Mouse (Mus musculus) E14TG2a.4 (cell line): Measurements from ENCODE around the gene Rbpj.

ENCODE experiments used
- H3K27me3 ChIP-seq: 2 replicates; pipeline ENCODE4 v1.6.1; 2014; ENCODE audit warnings: low read length, control low read depth; ENCODE audit not compliant: insufficient read depth
- H3K36me3 ChIP-seq: 2 replicates; pipeline ENCODE4 v1.6.1; 2014; ENCODE audit warnings: low read length, control low read depth; ENCODE audit not compliant: insufficient read depth
- H3K4me1 ChIP-seq: replicated peaks from 2 replicates; pipeline ENCODE4 v1.6.1; 2014; ENCODE audit warnings: low read depth, low read length, control low read depth
- H3K4me3 ChIP-seq: replicated peaks from 2 replicates; pipeline ENCODE4 v1.5.1; 2014; ENCODE audit warnings: mild to moderate bottlenecking, low read length
- H3K9me3 ChIP-seq: 2 replicates; pipeline ENCODE4 v1.6.1; 2014; ENCODE audit warnings: low read length, control low read depth
- CTCF ChIP-seq: conservative IDR thresholded peaks from 2 replicates; pipeline ENCODE4 v1.5.1; 2014; ENCODE audit warnings: low read length
- NANOG ChIP-seq: IDR thresholded peaks from 2 replicates; pipeline ENCODE4 v1.6.1; 2014; ENCODE audit warnings: borderline replicate concordance, low read length, mixed read lengths
- POU5F1 ChIP-seq: IDR thresholded peaks from 2 replicates; pipeline ENCODE4 v1.6.1; 2014; ENCODE audit warnings: low read length, borderline replicate concordance

Rbpj gene

GRCm38 (mm10) chr5:53494536-53495159 lies 28.7 kb downstream of the Rbpj start:
- H3K4me3 ChIP-seq, result no peak overlapping the region
- H3K9me3 ChIP-seq, result no peaks in the 10 kb centered on the region
- TF ChIP-seq CTCF, result no peak
- TF ChIP-seq NANOG, result no peak
- TF ChIP-seq POU5F1, result no peak

GRCm38 (mm10) chr5:53496846-53497549 lies 31.0 kb downstream of the Rbpj start:
- Histone ChIP-seq H3K4me3 (no peak overlapping the region), H3K36me3 (no peaks in the 10 kb centered on the region), H3K9me3 (no peaks in the 10 kb centered on the region), H3K4me1 (peaks cover 47% of the 10 kb centered on the region), H3K27me3 (peaks cover 18% of the 10 kb centered on the region)
- TF ChIP-seq CTCF, result no peak
- TF ChIP-seq POU5F1, result no peak

More at GRCm38 (mm10) chr5:53494536-53495159, 28.7 kb downstream of the Rbpj start:
- Histone ChIP-seq H3K27me3 (peaks cover 28% of the 10 kb centered on the region), H3K36me3 (no peaks in the 10 kb centered on the region), H3K4me1 (peaks cover 23% of the 10 kb centered on the region)

GRCm38 (mm10) chr5:53499571-53499970 lies 33.6 kb downstream of the Rbpj start:
- Histone ChIP-seq H3K4me3 (no peak overlapping the region), H3K4me1 (peaks cover 67% of the 10 kb centered on the region), H3K27me3 (peaks cover 2% of the 10 kb centered on the region; the same call in 1 of the 2 replicates), H3K9me3 (no peaks in the 10 kb centered on the region), H3K36me3 (no peaks in the 10 kb centered on the region)
- TF ChIP-seq NANOG, result no peak
- TF ChIP-seq POU5F1, result no peak

GRCm38 (mm10) chr5:53500509-53501145 lies 34.7 kb downstream of the Rbpj start:
- H3K36me3 ChIP-seq, result no peaks in the 10 kb centered on the region
- H3K4me3 ChIP-seq, result no peak overlapping the region
- TF ChIP-seq CTCF (no peak), POU5F1 (no peak), NANOG (no peak)
- H3K4me1 ChIP-seq, result peaks cover 78% of the 10 kb centered on the region
- peaks cover 2% of the 10 kb centered on the region; the same call in 1 of the 2 replicates for H3K27me3 ChIP-seq
- H3K9me3 ChIP-seq, result no peaks in the 10 kb centered on the region

- TF ChIP-seq NANOG, result no peak
- no peak for TF ChIP-seq CTCF
- no peak for TF ChIP-seq POU5F1
- Histone ChIP-seq H3K4me3 (no peak overlapping the region), H3K4me1 (peaks cover 93% of the 10 kb centered on the region), H3K36me3 (no peaks in the 10 kb centered on the region), H3K27me3 (no peaks in the 10 kb centered on the region; the same call in 1 of the 2 replicates), H3K9me3 (no peaks in the 10 kb centered on the region)
Measured at GRCm38 (mm10) chr5:53503261-53503660, 37.3 kb downstream of the Rbpj start.

DNA sequence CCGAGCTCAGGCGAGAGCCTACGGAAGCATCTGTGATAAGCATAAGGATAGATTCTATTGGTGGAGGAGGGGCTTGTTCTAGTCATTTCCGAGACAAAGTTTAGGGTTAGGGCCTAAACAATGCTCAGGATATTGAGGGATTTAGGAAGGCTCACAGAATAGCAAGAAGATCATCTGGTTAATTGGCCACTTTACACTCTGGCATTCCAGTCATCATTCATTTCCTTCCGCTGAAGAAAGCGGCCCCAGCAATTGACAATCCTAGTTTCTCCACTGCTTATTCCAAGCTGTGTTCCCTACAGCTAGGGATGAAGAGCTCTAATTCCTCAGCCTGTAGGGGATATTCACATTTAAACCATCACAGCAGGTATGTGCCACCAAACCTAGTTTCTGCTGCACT lies 39.8 kb downstream of the Rbpj start:
- H3K4me1 ChIP-seq, result peaks cover 98% of the 10 kb centered on the region
- no peaks in the 10 kb centered on the region for H3K36me3 ChIP-seq
- no peaks in the 10 kb centered on the region for H3K27me3 ChIP-seq
- H3K9me3 ChIP-seq, result no peaks in the 10 kb centered on the region
- TF ChIP-seq NANOG (peak; percentile 97), POU5F1 (no peak), CTCF (no peak)
- H3K4me3 ChIP-seq, result no peak overlapping the region

DNA sequence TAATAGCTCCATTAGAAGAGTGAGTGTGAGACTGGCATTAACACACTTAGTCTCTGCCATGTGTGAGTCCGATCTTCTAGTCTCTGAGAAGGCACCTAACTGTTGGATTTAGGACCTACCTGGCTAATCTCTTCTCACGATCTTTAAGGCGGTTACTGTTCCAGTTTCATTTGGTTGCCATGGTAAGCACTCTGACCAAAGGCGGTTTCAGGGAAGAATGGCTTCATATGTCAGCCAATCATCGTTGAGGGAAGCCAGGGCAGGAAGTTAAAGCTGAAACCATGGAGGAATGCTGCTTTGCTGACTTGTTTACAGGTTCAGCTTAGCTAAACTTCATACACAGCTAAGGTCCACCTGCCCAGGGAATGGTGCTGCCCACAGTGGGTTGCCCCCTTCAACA lies 41.4 kb downstream of the Rbpj start:
- Histone ChIP-seq H3K36me3 (no peaks in the 10 kb centered on the region), H3K4me1 (peaks cover 94% of the 10 kb centered on the region), H3K27me3 (no peaks in the 10 kb centered on the region), H3K9me3 (no peaks in the 10 kb centered on the region), H3K4me3 (0 out of 2 replicates have a peak overlapping the region, but pooled peaks have one; percentile 11)
- TF ChIP-seq CTCF, result no peak

GRCm38 (mm10) chr5:53509465-53509864 lies 43.5 kb downstream of the Rbpj start:
- peak overlapping the region; percentile 35; the same call in 1 of the 2 replicates for H3K4me3 ChIP-seq
- H3K4me1 ChIP-seq, result peaks cover 74% of the 10 kb centered on the region
- TF ChIP-seq NANOG, result no peak
- TF ChIP-seq POU5F1, result no peak
- TF ChIP-seq CTCF, result no peak
- no peaks in the 10 kb centered on the region for H3K27me3 ChIP-seq
- H3K9me3 ChIP-seq, result no peaks in the 10 kb centered on the region
- H3K36me3 ChIP-seq, result no peaks in the 10 kb centered on the region

- TF ChIP-seq CTCF (no peak), POU5F1 (no peak), NANOG (no peak)
- H3K9me3 ChIP-seq, result no peaks in the 10 kb centered on the region
- no peaks in the 10 kb centered on the region for H3K27me3 ChIP-seq
Measured at GRCm38 (mm10) chr5:53509927-53510326, 44.0 kb downstream of the Rbpj start.

More at GRCm38 (mm10) chr5:53509927-53510326, 44.0 kb downstream of the Rbpj start:
- Histone ChIP-seq H3K36me3 (no peaks in the 10 kb centered on the region), H3K4me1 (peaks cover 69% of the 10 kb centered on the region), H3K4me3 (peak overlapping the region; percentile 35; the same call in 1 of the 2 replicates)
